Mouse (Mus musculus): ENCODE results near the gene Smim14. TPM values are rescaled to one million over a fixed set of nuclear protein-coding genes. Genes with fewer than 3 reads are reported as not detected.
"Not testable (repeated sequence)": the region's sequence is repeated elsewhere in the genome, so short reads cannot be mapped to it uniquely, and the experiment has no call there.

The Smim14 gene
- total RNA-seq (2021) = 100 to 1,000 TPM; 141 to 152 TPM
- long read RNA-seq, full-length matches to known transcripts = 111 of 176 reads
- long read RNA-seq, partial matches to known transcripts = 21 of 176 reads
- long read RNA-seq, other reads (novel, unspliced or antisense) = 44 of 176 reads

GRCm38 (mm10) chr5:65536751-65537419 is at the start of gene Smim14, which contains the start of gene Ube2k:
TSS of gene Smim14 (minus strand) at chr5:65537184.
TSS of gene Ube2k (plus strand) at chr5:65537233.
- DNase-seq (ENCODE audit: low spot score in 2 of 2) = peak; percentile 94 to 96

GRCm38 (mm10) chr5:65586291-65586690 is 49.3 kb upstream of the Smim14 start:
- DNase-seq (ENCODE audit: low spot score in 2 of 2) = no peak

- no peak for DNase-seq (ENCODE audit: low spot score in 2 of 2)
These were observed 41.6 kb upstream of the Smim14 start for GRCm38 (mm10) chr5:65578545-65578944.

GRCm38 (mm10) chr5:65575896-65576295 is 38.9 kb upstream of the Smim14 start:
- no peak for DNase-seq (ENCODE audit: low spot score in 2 of 2)

GRCm38 (mm10) chr5:65574876-65575275 is 37.9 kb upstream of the Smim14 start:
- DNase-seq (ENCODE audit: low spot score in 2 of 2) = no peak

GRCm38 (mm10) chr5:65565486-65565885 is 28.5 kb upstream of the Smim14 start:
- DNase-seq (ENCODE audit: low spot score in 2 of 2) = no peak

GRCm38 (mm10) chr5:65561125-65561893 is 24.3 kb upstream of the Smim14 start:
- peak in 1 of 2 experiments; percentile 16 for DNase-seq (ENCODE audit: low spot score in 2 of 2)

- DNase-seq (ENCODE audit: low spot score in 2 of 2) = no peak
These were observed 20.1 kb upstream of the Smim14 start for GRCm38 (mm10) chr5:65557109-65557508.

GRCm38 (mm10) chr5:65549677-65550076 is 12.7 kb upstream of the Smim14 start:
- DNase-seq (ENCODE audit: low spot score in 2 of 2) = no peak

- no peak for DNase-seq (ENCODE audit: low spot score in 2 of 2)
These were observed 7.6 kb upstream of the Smim14 start for GRCm38 (mm10) chr5:65544616-65545015.

- DNase-seq (ENCODE audit: low spot score in 2 of 2) = no peak
These were observed 6.5 kb upstream of the Smim14 start for GRCm38 (mm10) chr5:65543491-65543890.

GRCm38 (mm10) chr5:65541889-65542288 is 4.9 kb upstream of the Smim14 start:
- no peak for DNase-seq (ENCODE audit: low spot score in 2 of 2)

GRCm38 (mm10) chr5:65539786-65540185 is 2.8 kb upstream of the Smim14 start:
- no peak for DNase-seq (ENCODE audit: low spot score in 2 of 2)

- DNase-seq (ENCODE audit: low spot score in 2 of 2) = no peak
These were observed 1.8 kb upstream of the Smim14 start for GRCm38 (mm10) chr5:65538829-65539228.

GRCm38 (mm10) chr5:65538121-65538520 is 1.1 kb upstream of the Smim14 start:
- no peak for DNase-seq (ENCODE audit: low spot score in 2 of 2)

- peak in 1 of 2 experiments; percentile 31 for DNase-seq (ENCODE audit: low spot score in 2 of 2)
These were observed 562 bp upstream of the Smim14 start for GRCm38 (mm10) chr5:65537420-65538071.

- DNase-seq (ENCODE audit: low spot score in 2 of 2) = not testable (repeated sequence)
These were observed 917 bp downstream of the Smim14 start for GRCm38 (mm10) chr5:65536068-65536465.

- peak in 1 of 2 experiments; percentile 37 for DNase-seq (ENCODE audit: low spot score in 2 of 2)
These were observed 1.4 kb downstream of the Smim14 start for GRCm38 (mm10) chr5:65535457-65536067.

GRCm38 (mm10) chr5:65534496-65534895 is 2.5 kb downstream of the Smim14 start:
- DNase-seq (ENCODE audit: low spot score in 2 of 2) = no peak

GRCm38 (mm10) chr5:65531283-65531682 is 5.7 kb downstream of the Smim14 start:
- DNase-seq (ENCODE audit: low spot score in 2 of 2) = no peak
